Mouse (Mus musculus) ES-E14 (cell line): ENCODE measurements at regions not wholly inside any gene's neighbourhood (a gene's known extent, or its start where the extent isn't known, plus 50 kb on each side); places are given as distances from the start of the nearest gene placed in this dataset.

ENCODE experiments used
- DNase-seq: peaks from one replicate; pipeline ENCODE4 v3.0.0-alpha.2; 2013; ENCODE audit warnings: low read depth, low spot score
- H3K27ac ChIP-seq: 2 replicates; pipeline ENCODE4 v1.5.1; 2012; ENCODE audit warnings: low read depth, mild to moderate bottlenecking, low read length, moderate library complexity, mixed read lengths; ENCODE audit not compliant: poor library complexity, insufficient read depth, severe bottlenecking
- H3K36me3 ChIP-seq: 2 replicates; pipeline ENCODE4 v1.6.1; 2012; ENCODE audit warnings: mild to moderate bottlenecking, low read length, moderate library complexity, mixed read lengths; ENCODE audit not compliant: control insufficient read depth, poor library complexity, insufficient read depth, severe bottlenecking
- H3K4me1 ChIP-seq, 2 experiments: fragments of 150-350 bp in 1 of 2; sonication (generic) in 1 of 2; 2 replicates each; pipeline ENCODE4 v1.6.1; 2012; ENCODE audit warnings: low read length in 2 of 2, mild to moderate bottlenecking in 1 of 2, mixed read lengths in 1 of 2; ENCODE audit not compliant: control insufficient read depth in 2 of 2, insufficient read depth in 2 of 2, poor library complexity in 1 of 2
- H3K4me3 ChIP-seq, 2 experiments: fragments of 150-350 bp in 1 of 2; sonication (generic) in 1 of 2; 2 replicates each; pipeline ENCODE4 v1.5.1; 2012; ENCODE audit warnings: low read length in 2 of 2, low read depth in 1 of 2, mild to moderate bottlenecking in 1 of 2, mixed read lengths in 1 of 2; ENCODE audit not compliant: insufficient read depth in 1 of 2, poor library complexity in 1 of 2, severe bottlenecking in 1 of 2
- H3K9ac ChIP-seq: 2 replicates; pipeline ENCODE4 v1.6.1; 2012; ENCODE audit warnings: low read depth, mild to moderate bottlenecking, low read length, mixed read lengths; ENCODE audit not compliant: poor library complexity, insufficient read depth, severe bottlenecking
- H3K9me3 ChIP-seq: fragments of 150-350 bp; sonication (generic); 2 replicates; pipeline ENCODE4 v1.6.1; 2012; ENCODE audit warnings: low read depth, mild to moderate bottlenecking, low read length; ENCODE audit not compliant: control insufficient read depth, insufficient read depth
- CHD2 ChIP-seq: IDR thresholded peaks from 2 replicates; pipeline ENCODE4 v1.6.1; 2014; ENCODE audit warnings: mild to moderate bottlenecking, low read depth, low read length, inconsistent platforms
- HCFC1 ChIP-seq: IDR thresholded peaks from 2 replicates; pipeline ENCODE4 v1.6.1; 2012; ENCODE audit warnings: low read length, inconsistent platforms, borderline replicate concordance; ENCODE audit not compliant: insufficient read depth
- MAFK ChIP-seq: IDR thresholded peaks from 2 replicates; pipeline ENCODE4 v1.6.1; 2014; ENCODE audit warnings: mild to moderate bottlenecking, low read depth, low read length, inconsistent platforms; ENCODE audit not compliant: insufficient read depth
- ZC3H11A ChIP-seq: IDR thresholded peaks from 2 replicates; pipeline ENCODE4 v1.6.1; 2012; ENCODE audit warnings: low read depth, mild to moderate bottlenecking, inconsistent platforms, low read length, borderline replicate concordance
- ZNF384 ChIP-seq: IDR thresholded peaks from 2 replicates; pipeline ENCODE4 v1.6.1; 2012; ENCODE audit warnings: low read depth, low read length, inconsistent platforms
- in situ Hi-C, 2 experiments: fragments of 600-800 bp; cut with MboI; formaldehyde crosslinking; loops; one replicate each; pipeline ENCODE4 v1.15.1; 2025; ENCODE audit warnings: low sequenced_read_pairs in 2 of 2, inconsistent platforms in 1 of 2; ENCODE audit not compliant: unreplicated experiment in 2 of 2

- H3K9ac ChIP-seq: no peak overlapping the region
- TF ChIP-seq ZC3H11A (no peak), ZNF384 (no peak), MAFK (no peak)
- H3K36me3 ChIP-seq: no peaks in the 10 kb centered on the region
- H3K9me3 ChIP-seq: no peaks in the 10 kb centered on the region
- in situ Hi-C loops: no loop called here
- DNase-seq: no peak
- no peaks in the 10 kb centered on the region for H3K4me1 ChIP-seq
- no peak overlapping the region for H3K4me3 ChIP-seq
- H3K27ac ChIP-seq: no peak overlapping the region
Measured at GRCm38 (mm10) chr6:143669446-143670130, 502.6 kb downstream of the Etnk1 start.

- Histone ChIP-seq H3K9me3 (no peaks in the 10 kb centered on the region), H3K9ac (no peak overlapping the region), H3K4me3 (no peak overlapping the region), H3K4me1 (no peaks in the 10 kb centered on the region), H3K27ac (no peak overlapping the region), H3K36me3 (no peaks in the 10 kb centered on the region)
- TF ChIP-seq HCFC1 (no peak), ZC3H11A (no peak), MAFK (no peak), ZNF384 (no peak), CHD2 (no peak)
- DNase-seq: no peak
- in situ Hi-C loops: no loop called here
Measured at GRCm38 (mm10) chr6:143690131-143690530, 523.1 kb downstream of the Etnk1 start.

DNA sequence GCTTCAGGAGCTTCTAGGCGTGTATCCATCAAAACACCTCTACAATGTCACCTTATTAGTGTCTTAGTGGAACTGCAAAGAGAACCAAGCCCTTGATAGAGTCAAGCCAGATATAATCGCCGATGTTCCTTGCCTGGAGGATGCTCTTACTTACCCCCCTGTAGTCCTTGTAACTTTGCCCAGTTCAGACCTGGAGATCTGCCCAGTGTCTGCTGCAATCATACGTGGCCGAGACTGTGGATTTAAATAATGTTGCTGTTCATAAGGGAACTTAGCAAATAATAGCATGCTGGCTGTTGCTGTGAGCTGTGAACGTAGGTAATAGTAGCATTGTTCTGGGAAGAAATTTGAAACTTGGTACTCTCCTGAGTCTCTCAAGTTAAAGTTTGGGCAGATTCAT lies 523.8 kb downstream of the Etnk1 start:
- DNase-seq: no peak
- Histone ChIP-seq H3K4me1 (no peaks in the 10 kb centered on the region), H3K4me3 (no peak overlapping the region), H3K9ac (no peak overlapping the region), H3K36me3 (no peaks in the 10 kb centered on the region), H3K27ac (no peak overlapping the region), H3K9me3 (no peaks in the 10 kb centered on the region)
- TF ChIP-seq MAFK (no peak), HCFC1 (no peak), CHD2 (no peak), ZNF384 (no peak), ZC3H11A (no peak)
- in situ Hi-C loops: no loop called here

GRCm38 (mm10) chr6:143697997-143698396 lies 531.0 kb downstream of the Etnk1 start:
- Histone ChIP-seq H3K27ac (no peak overlapping the region), H3K4me3 (no peak overlapping the region), H3K9me3 (no peaks in the 10 kb centered on the region), H3K9ac (no peak overlapping the region), H3K4me1 (no peaks in the 10 kb centered on the region), H3K36me3 (no peaks in the 10 kb centered on the region)
- no peak for TF ChIP-seq HCFC1
- TF ChIP-seq CHD2: no peak
- TF ChIP-seq ZC3H11A: no peak
- TF ChIP-seq ZNF384: no peak
- TF ChIP-seq MAFK: no peak
- in situ Hi-C loops: no loop called here
- DNase-seq: no peak

- Histone ChIP-seq H3K9ac (no peak overlapping the region), H3K9me3 (no peaks in the 10 kb centered on the region), H3K36me3 (no peaks in the 10 kb centered on the region), H3K4me3 (no peak overlapping the region), H3K4me1 (no peaks in the 10 kb centered on the region), H3K27ac (no peak overlapping the region)
- in situ Hi-C loops: no loop called here
- TF ChIP-seq MAFK: no peak
- TF ChIP-seq ZC3H11A: no peak
- TF ChIP-seq ZNF384: no peak
- no peak for TF ChIP-seq CHD2
- no peak for TF ChIP-seq HCFC1
- DNase-seq: no peak
Measured at GRCm38 (mm10) chr6:143703984-143704383, 537.0 kb downstream of the Etnk1 start.
